Mouse (Mus musculus) brain, adult 2 months (tissue): ENCODE measurements at regions not wholly inside any gene's neighbourhood (a gene's known extent, or its start where the extent isn't known, plus 50 kb on each side); places are given as distances from the start of the nearest gene placed in this dataset.

Source experiments
- DNase-seq: peaks from one replicate; pipeline ENCODE4 v3.0.0; 2011; ENCODE audit warnings: low read depth, low spot score

- DNase-seq, result peak; percentile 8
Measured at GRCm38 (mm10) chr16:63319602-63320001, 465.5 kb downstream of the Pros1 start.

DNA sequence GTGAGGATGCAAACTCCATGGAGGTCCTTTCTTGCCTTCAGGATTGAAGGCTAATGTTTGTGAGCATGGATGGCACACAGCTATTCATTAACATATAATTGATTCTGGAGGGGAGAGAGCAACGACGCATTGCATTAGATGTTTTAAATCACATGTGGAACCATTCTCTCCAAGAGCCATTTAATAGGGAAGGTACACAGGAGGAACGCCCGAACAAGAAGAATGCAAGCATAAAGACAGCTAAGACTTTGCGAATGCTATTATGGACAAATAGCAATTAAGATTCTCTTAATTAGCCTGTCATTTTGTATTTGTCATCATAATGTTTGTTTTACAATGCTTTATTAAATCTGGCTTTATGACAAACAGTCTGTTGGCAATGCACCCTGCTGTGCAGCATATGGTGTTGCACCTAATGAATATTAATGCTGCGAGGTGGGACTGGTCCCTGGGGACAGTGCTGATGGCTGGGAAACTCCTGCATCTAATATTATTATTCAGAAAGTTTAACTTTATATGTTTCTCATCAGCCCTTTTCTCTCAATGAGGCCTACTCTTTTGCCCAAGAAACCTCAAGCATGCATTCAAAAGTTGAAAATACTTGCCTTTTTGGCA is 497.5 kb downstream of the Pros1 start:
- peak; percentile 12 for DNase-seq

DNA sequence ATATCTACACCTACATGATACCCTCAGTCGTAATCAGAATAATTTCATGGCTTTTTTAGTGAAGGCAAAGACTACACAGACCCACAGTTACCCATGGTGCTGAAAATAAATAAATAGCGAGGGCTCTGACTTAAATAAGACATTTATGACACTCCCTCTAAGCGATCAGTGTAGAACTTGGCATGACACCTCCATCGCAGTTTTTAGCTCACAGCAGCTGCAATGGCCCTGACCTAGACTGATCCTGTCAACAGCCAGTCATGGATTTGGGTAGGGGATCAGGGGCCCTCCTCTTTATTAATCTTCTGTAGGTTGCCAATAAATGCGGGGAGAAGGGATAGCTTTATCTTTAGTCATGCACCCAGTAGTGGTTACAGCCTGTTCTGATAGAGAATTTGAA is 494.1 kb downstream of the Epha3 start:
- no peak for DNase-seq

DNA sequence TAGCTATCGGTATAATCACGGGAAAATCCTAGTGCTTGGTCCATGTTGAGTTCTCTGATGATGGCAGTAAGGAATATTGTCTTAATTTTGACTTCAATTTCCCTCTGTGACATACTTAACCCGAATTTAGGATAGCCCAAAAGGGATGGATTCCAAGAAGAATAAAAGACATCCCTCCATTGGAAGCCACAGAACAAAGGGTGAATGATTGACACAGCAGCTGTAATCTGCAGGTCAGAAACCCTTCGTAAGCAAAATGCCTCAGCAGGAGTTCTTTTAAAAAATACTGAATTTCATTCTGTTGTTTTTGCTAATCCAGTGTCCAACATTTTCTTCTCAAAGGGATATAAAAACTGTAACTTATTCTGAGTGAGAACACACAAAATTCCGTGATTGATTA is 492.7 kb downstream of the Epha3 start:
- no peak for DNase-seq

DNA sequence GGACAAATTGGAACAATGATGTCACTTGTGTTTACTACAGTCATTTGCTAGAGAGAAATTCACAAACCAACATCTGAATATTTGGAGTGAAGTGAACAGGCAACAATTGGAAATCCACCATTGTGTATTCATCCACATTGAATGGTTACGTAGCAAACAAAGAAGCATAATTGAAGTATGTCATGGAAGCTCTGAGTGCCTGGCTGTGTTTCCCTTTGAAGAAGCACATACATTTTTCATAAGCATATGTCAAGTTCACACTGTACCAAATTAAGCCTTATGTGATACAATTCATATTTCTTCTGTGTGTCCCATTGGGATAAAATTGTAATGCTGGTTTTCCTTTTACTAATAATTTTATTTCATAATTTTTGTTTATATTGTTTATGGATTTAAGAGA is 459.0 kb downstream of the Epha3 start:
- no peak for DNase-seq

- DNase-seq, result peak; percentile 51
Measured at GRCm38 (mm10) chr16:63412656-63413055, 451.3 kb downstream of the Epha3 start.

GRCm38 (mm10) chr16:63452301-63452700 is 411.7 kb downstream of the Epha3 start:
- no peak for DNase-seq

GRCm38 (mm10) chr16:63466615-63467014 is 397.4 kb downstream of the Epha3 start:
- DNase-seq, result no peak

DNA sequence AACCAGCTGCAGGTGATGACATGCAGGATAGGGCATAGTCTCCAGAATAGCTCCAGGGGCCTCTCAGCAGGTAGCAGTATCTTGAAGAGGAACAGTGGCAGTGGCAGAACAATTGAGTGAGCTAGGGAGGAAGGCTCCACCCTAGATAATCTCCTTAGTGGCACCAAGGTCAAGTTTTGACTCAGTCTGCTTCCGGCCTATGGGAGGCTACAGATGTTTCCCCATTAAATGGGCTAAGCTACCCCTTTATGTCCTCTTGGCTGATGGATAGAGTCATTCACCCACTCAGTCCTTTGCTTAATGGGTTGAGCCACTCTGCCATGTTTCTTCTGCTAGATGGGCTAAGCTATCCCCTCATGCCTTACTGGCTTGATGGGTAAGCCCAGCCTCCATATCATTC is 395.1 kb downstream of the Epha3 start:
- DNase-seq, result no peak
